Mouse (Mus musculus): ENCODE results near the gene 1700056E22Rik. TPM values are rescaled to one million over a fixed set of nuclear protein-coding genes. Genes with fewer than 3 reads are reported as not detected.

The 1700056E22Rik gene
- 0.70 and 1.0 TPM in 2 replicates for polyA plus RNA-seq (2015; fragmentation: Nextera tagmentation; extraction: Ambion mirVana)

DNA sequence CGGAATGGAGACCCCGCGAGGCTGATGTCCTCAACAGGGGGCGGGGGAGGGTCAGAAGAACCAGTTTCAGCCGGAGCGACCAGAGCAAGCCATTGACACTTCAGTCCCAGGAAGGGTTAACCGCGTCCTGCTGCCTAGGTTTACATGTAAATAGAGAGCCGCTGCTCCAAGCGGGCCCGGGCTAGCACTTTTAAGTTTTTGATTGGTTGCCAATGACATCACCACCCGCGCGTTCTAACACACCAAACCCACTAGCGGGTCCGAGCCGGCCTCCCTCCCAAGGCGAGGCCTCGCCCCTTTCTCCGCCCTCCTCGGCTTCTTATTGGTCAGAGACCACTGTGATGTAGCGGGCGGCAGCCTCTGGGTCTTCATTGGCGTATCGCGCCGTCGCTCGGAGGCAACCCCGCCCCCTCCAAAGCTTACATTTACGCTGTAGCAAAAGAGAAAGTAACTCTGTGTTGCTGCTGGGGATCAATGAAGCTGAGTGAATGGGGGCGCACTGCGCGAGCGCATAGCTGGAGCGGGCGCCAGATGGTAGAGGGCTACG, at the start of gene 1700056E22Rik:
Gene 1700056E22Rik, minus strand, starts transcription at position 291 of the 547 bp plus-strand sequence.
- H3K36me3 ChIP-seq (ENCODE audit: control insufficient read depth, insufficient read depth, low read length): no peaks in the 10 kb centered on the region
- H3K4me2 ChIP-seq (ENCODE audit: low read length): peak within 1 kb of the TSS; percentile 86
- ATAC-seq: peak; percentile 99
- peak within 1 kb of the TSS; percentile 83 for H3K9ac ChIP-seq (ENCODE audit: low read depth, low read length)
- H3K27ac ChIP-seq (ENCODE audit: low read length): peak within 1 kb of the TSS; percentile 91
- WGBS: under 1% methylated on average over 38 of the region's 38 CpGs
- peaks cover 7% of the 10 kb centered on the region; the same call in 1 of the 2 replicates for H3K4me1 ChIP-seq (ENCODE audit: control insufficient read depth, insufficient read depth, low read length)
- no peaks in the 10 kb centered on the region for H3K27me3 ChIP-seq (ENCODE audit: control insufficient read depth, insufficient read depth, low read depth, low read length)
- no peaks in the 10 kb centered on the region for H3K9me3 ChIP-seq (replicated peaks; ENCODE audit: control insufficient read depth, low read length, poor library complexity, severe bottlenecking)
- H3K4me3 ChIP-seq (ENCODE audit: low read depth, low read length): peak within 1 kb of the TSS; percentile 74

DNA sequence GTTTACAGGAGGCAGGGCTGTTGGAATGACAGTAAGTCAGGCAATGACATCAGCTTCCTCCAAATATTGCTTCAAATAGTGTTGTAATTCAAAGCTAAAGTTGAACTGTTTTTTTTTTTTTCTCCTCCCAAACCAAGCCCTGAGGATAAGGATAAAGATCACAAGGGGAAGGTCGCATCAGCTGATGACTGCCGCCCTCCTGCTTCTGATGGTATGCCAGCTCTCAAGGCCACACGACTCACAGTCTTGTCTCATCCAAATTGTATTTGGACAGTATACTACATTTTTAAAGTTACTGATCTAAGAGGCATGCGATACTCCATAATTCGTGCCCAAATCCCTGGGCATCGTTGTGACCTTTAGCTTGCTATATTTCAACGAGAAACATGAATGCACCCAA, 49.1 kb upstream of the 1700056E22Rik start:
- Histone ChIP-seq H3K27me3 (ENCODE audit: control insufficient read depth, insufficient read depth, low read depth, low read length) (no peaks in the 10 kb centered on the region), H3K9ac (ENCODE audit: low read depth, low read length) (no peak overlapping the region), H3K4me2 (ENCODE audit: low read length) (no peak overlapping the region), H3K9me3 (replicated peaks; ENCODE audit: control insufficient read depth, low read length, poor library complexity, severe bottlenecking) (no peaks in the 10 kb centered on the region), H3K4me3 (ENCODE audit: low read depth, low read length) (no peak overlapping the region), H3K4me1 (ENCODE audit: control insufficient read depth, insufficient read depth, low read length) (no peaks in the 10 kb centered on the region), H3K36me3 (ENCODE audit: control insufficient read depth, insufficient read depth, low read length) (no peaks in the 10 kb centered on the region), H3K27ac (ENCODE audit: low read length) (no peak overlapping the region)
- ATAC-seq: no peak
- WGBS: 86% methylated on average over 7 of the region's 7 CpGs

DNA sequence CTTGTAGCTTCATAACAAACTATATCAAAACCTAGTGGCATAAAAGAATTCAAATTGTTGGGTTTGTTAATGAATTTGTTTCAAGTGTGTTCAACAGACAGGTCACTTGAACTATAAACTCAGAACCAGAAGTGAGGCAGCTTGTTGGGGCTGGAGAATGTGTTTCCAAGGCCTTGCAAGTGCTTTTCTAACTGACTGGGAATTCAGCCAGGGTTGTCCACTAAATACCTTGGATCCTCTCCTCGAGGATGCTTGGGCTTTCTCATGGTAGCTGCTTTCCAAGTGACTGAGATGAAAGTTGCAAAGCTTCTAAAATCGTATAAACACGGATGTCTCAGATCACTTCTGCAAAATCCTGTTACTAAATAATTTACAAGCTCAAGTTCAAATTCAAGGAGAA, 48.6 kb upstream of the 1700056E22Rik start:
- H3K4me1 ChIP-seq (ENCODE audit: control insufficient read depth, insufficient read depth, low read length): no peaks in the 10 kb centered on the region
- no peak overlapping the region for H3K4me3 ChIP-seq (ENCODE audit: low read depth, low read length)
- WGBS: 80% methylated on average over 3 of the region's 3 CpGs
- H3K27me3 ChIP-seq (ENCODE audit: control insufficient read depth, insufficient read depth, low read depth, low read length): no peaks in the 10 kb centered on the region
- no peak for ATAC-seq
- H3K36me3 ChIP-seq (ENCODE audit: control insufficient read depth, insufficient read depth, low read length): no peaks in the 10 kb centered on the region
- no peak overlapping the region for H3K4me2 ChIP-seq (ENCODE audit: low read length)
- H3K9ac ChIP-seq (ENCODE audit: low read depth, low read length): no peak overlapping the region
- no peaks in the 10 kb centered on the region for H3K9me3 ChIP-seq (replicated peaks; ENCODE audit: control insufficient read depth, low read length, poor library complexity, severe bottlenecking)
- H3K27ac ChIP-seq (ENCODE audit: low read length): no peak overlapping the region

DNA sequence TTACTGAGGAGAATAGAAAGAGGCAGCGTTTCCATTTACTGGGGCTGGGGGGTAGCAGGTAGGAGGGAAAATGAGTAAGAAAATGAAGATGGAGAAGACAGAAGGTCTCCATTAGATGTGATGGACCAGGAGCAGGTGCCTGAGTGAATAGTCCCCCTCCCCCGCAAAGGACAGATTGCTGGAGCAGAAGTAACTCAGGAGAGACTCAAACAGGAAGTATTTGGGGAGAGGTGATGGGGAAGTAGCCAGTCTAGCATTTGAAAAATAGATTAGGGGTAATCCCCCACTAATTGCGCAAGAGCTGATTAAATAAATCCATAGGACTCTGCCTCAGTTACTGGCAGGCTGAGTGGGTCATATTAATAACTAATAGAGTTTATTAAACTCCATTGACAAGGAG, 45.2 kb upstream of the 1700056E22Rik start:
- Histone ChIP-seq H3K4me3 (ENCODE audit: low read depth, low read length) (no peak overlapping the region), H3K9ac (ENCODE audit: low read depth, low read length) (no peak overlapping the region), H3K27ac (ENCODE audit: low read length) (no peak overlapping the region), H3K27me3 (ENCODE audit: control insufficient read depth, insufficient read depth, low read depth, low read length) (no peaks in the 10 kb centered on the region), H3K36me3 (ENCODE audit: control insufficient read depth, insufficient read depth, low read length) (no peaks in the 10 kb centered on the region), H3K9me3 (replicated peaks; ENCODE audit: control insufficient read depth, low read length, poor library complexity, severe bottlenecking) (no peaks in the 10 kb centered on the region), H3K4me2 (ENCODE audit: low read length) (no peak overlapping the region), H3K4me1 (ENCODE audit: control insufficient read depth, insufficient read depth, low read length) (no peaks in the 10 kb centered on the region)
- no peak for ATAC-seq
- 93% methylated on average over 3 of the region's 3 CpGs for WGBS

DNA sequence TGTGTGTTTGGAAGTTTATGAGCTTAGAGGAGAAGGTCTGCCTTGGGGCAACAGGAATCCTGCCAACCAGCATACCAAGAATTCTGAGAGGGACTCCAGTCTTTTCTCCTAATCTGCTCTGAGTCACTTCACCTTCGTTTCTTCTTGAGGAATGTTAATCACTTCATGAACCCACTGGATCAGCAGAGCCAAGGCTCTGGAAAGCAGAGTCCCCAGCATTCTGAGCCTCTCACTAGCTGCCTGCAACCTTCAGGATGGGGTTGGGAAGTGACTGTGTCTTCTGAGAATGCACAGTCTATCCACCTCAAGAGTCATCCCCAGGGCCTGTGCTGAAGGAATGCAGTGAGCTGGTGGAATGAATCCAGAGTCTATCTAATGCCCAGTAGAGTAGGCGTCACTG, 42.7 kb upstream of the 1700056E22Rik start:
- no peaks in the 10 kb centered on the region for H3K27me3 ChIP-seq (ENCODE audit: control insufficient read depth, insufficient read depth, low read depth, low read length)
- H3K4me2 ChIP-seq (ENCODE audit: low read length): no peak overlapping the region
- no peak overlapping the region for H3K27ac ChIP-seq (ENCODE audit: low read length)
- no peak overlapping the region for H3K9ac ChIP-seq (ENCODE audit: low read depth, low read length)
- WGBS: 57% methylated on average over 2 of the region's 2 CpGs
- H3K4me1 ChIP-seq (ENCODE audit: control insufficient read depth, insufficient read depth, low read length): no peaks in the 10 kb centered on the region
- H3K36me3 ChIP-seq (ENCODE audit: control insufficient read depth, insufficient read depth, low read length): no peaks in the 10 kb centered on the region
- no peak for ATAC-seq
- H3K4me3 ChIP-seq (ENCODE audit: low read depth, low read length): no peak overlapping the region
- no peaks in the 10 kb centered on the region for H3K9me3 ChIP-seq (replicated peaks; ENCODE audit: control insufficient read depth, low read length, poor library complexity, severe bottlenecking)

DNA sequence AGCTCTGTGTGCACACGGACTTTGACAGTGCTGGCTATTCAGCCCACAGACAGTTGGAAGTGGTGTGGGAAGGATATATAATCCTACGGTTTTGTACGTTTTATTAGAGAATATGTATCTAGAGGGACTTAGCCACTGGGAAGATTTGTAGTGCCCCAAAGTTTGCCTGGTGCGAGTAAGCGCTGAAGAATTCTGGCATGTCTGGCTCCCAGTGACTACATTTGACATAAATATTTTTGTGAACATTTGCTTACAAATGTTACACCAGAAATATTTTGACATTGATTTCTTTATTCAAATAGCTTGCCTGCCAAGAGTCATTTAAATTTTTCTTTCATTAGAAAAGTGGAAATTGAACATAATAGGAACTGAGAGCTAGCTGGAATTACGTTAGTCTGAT, 42.0 kb upstream of the 1700056E22Rik start:
- H3K36me3 ChIP-seq (ENCODE audit: control insufficient read depth, insufficient read depth, low read length): no peaks in the 10 kb centered on the region
- H3K4me1 ChIP-seq (ENCODE audit: control insufficient read depth, insufficient read depth, low read length): no peaks in the 10 kb centered on the region
- no peak overlapping the region for H3K4me2 ChIP-seq (ENCODE audit: low read length)
- H3K27me3 ChIP-seq (ENCODE audit: control insufficient read depth, insufficient read depth, low read depth, low read length): no peaks in the 10 kb centered on the region
- H3K9ac ChIP-seq (ENCODE audit: low read depth, low read length): no peak overlapping the region
- no peak for ATAC-seq
- H3K9me3 ChIP-seq (replicated peaks; ENCODE audit: control insufficient read depth, low read length, poor library complexity, severe bottlenecking): no peaks in the 10 kb centered on the region
- 81% methylated on average over 6 of the region's 6 CpGs for WGBS
- no peak overlapping the region for H3K4me3 ChIP-seq (ENCODE audit: low read depth, low read length)
- H3K27ac ChIP-seq (ENCODE audit: low read length): no peak overlapping the region

DNA sequence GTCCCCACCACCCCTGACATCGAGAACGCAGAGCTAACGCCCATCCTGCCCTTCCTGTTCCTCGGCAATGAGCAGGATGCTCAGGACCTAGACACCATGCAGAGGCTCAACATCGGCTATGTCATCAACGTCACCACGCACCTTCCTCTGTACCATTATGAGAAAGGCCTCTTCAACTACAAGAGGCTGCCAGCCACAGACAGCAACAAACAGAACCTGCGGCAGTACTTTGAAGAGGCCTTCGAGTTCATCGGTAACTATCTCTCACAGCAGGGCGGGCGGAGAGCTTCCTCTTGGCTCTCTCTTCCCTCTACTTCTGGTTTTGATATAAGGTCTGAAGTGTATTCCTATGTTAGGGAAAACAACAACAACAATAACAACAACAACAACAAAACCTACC, 34.9 kb upstream of the 1700056E22Rik start:
- Histone ChIP-seq H3K4me3 (ENCODE audit: low read depth, low read length) (no peak overlapping the region), H3K4me2 (ENCODE audit: low read length) (no peak overlapping the region), H3K4me1 (ENCODE audit: control insufficient read depth, insufficient read depth, low read length) (peaks cover 7% of the 10 kb centered on the region; the same call in 1 of the 2 replicates), H3K9me3 (replicated peaks; ENCODE audit: control insufficient read depth, low read length, poor library complexity, severe bottlenecking) (no peaks in the 10 kb centered on the region), H3K36me3 (ENCODE audit: control insufficient read depth, insufficient read depth, low read length) (no peaks in the 10 kb centered on the region), H3K9ac (ENCODE audit: low read depth, low read length) (no peak overlapping the region), H3K27me3 (ENCODE audit: control insufficient read depth, insufficient read depth, low read depth, low read length) (no peaks in the 10 kb centered on the region), H3K27ac (ENCODE audit: low read length) (no peak overlapping the region)
- WGBS: 97% methylated on average over 12 of the region's 12 CpGs
- no peak for ATAC-seq

DNA sequence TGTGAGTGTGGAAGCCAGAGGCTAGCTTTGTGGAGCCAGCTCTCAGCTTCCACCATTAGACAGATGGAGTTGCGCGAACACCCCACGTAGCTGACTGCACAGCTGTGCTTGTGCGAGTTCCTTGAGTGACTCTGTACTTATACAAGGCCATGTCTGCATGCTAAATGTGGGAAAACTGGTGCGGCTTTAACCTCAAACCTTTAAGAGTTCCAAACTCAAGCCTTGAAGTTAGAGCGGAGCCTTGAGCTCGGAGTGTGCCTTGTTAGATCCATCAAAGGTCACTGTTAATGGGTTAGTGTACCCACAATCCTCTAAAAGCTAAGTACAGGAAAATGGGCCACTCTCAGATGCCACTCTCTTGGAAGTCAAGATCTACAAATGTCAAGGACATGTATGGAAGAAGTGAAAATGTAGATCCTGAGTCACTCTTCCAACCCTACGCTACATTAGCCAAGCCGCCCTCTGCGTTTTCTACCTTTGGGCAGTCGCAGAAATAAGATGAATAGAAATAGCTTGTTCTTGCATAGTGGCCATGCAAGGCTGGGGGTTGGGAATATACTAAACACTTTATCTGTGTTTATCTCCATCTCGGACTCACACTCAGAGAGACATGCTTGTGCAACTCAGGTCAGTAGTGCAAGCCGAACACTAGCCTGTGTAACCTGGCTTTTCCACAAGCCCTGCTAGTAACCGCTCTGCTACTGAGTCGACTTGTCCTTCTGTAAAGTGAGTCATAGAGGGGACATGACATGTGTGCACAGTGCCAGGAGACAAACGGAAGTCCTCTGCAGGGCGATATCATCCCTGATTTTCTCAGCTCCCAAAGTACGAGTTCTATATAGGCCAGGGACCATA, 33.8 kb upstream of the 1700056E22Rik start:
- 96% methylated on average over 18 of the region's 18 CpGs for WGBS
- Histone ChIP-seq H3K9me3 (replicated peaks; ENCODE audit: control insufficient read depth, low read length, poor library complexity, severe bottlenecking) (no peaks in the 10 kb centered on the region), H3K4me1 (ENCODE audit: control insufficient read depth, insufficient read depth, low read length) (peaks cover 7% of the 10 kb centered on the region; the same call in 1 of the 2 replicates), H3K4me2 (ENCODE audit: low read length) (no peak overlapping the region), H3K27ac (ENCODE audit: low read length) (no peak overlapping the region), H3K27me3 (ENCODE audit: control insufficient read depth, insufficient read depth, low read depth, low read length) (no peaks in the 10 kb centered on the region), H3K4me3 (ENCODE audit: low read depth, low read length) (no peak overlapping the region), H3K9ac (ENCODE audit: low read depth, low read length) (no peak overlapping the region), H3K36me3 (ENCODE audit: control insufficient read depth, insufficient read depth, low read length) (no peaks in the 10 kb centered on the region)
- ATAC-seq: no peak
